Mouse (Mus musculus) E14TG2a.4 (cell line): Measurements from ENCODE around the gene Med27.

Source experiments
- CTCF ChIP-seq: conservative IDR thresholded peaks from 2 replicates; pipeline ENCODE4 v1.5.1; 2014; ENCODE audit warnings: low read length
- NANOG ChIP-seq: IDR thresholded peaks from 2 replicates; pipeline ENCODE4 v1.6.1; 2014; ENCODE audit warnings: borderline replicate concordance, low read length, mixed read lengths

- TF ChIP-seq CTCF (no peak), NANOG (0 out of 2 replicates have a peak, but pooled peaks have one; percentile 12)
Observed at GRCm38 (mm10) chr2:29500601-29501350, 154.2 kb downstream of the Med27 start.
